Mouse (Mus musculus): ENCODE data around the gene Nae1. TPM values are rescaled to one million over a fixed set of nuclear protein-coding genes. Genes with fewer than 3 reads are reported as not detected.

Nae1 gene
- polyA plus RNA-seq, 1 experiment: 36.6 TPM

DNA sequence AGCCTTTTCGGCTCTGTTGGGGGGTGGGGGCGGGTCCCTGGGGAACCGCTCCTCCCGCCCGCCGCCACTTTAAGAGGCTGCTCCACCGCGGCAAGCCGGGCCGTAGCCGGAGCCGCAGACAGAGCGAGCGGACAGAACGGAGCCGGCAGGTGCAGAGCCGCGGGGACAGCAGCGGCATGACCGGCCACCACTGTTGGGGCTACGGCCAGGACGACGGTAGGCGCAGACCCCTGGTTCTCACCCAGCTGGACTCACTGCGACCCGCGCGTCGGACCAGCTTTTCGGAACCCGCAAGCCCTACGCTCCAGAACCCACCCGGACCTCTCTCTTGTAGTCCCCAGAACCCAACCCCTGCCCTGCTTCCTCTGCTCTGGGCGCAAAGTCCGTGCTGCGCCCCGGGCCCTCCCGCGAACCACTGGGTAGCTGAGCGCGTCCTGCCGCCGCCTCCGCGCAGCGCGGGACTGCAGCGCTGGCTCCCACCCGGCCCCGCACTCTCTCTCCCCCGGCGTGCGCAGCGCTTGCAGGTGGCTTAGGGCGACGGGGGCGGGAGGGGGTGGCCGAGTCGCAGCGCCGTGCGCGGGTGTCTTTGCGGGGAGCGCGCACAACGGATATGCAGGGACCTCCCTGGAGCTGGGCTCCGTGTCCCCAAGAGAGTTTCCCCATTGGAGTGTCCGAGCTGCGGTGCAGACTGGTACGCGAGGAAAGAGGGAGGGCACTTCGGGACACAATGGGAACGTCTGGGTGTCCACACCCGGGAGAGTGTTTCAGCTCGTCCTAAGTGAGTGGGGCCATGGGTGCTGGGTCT, 6.5 kb upstream of the Nae1 start:
- H3K4me1 ChIP-seq (ENCODE audit: control insufficient read depth, insufficient read depth, insufficient read length, low read length): peaks cover 4% of the 10 kb centered on the region; the same call in 1 of the 2 replicates
- H3K4me3 ChIP-seq (ENCODE audit: insufficient read depth, low read depth, low read length): peak overlapping the region; percentile 61
- peak overlapping the region; percentile 58 for H3K27ac ChIP-seq (replicated peaks; ENCODE audit: low read depth, low read length)

DNA sequence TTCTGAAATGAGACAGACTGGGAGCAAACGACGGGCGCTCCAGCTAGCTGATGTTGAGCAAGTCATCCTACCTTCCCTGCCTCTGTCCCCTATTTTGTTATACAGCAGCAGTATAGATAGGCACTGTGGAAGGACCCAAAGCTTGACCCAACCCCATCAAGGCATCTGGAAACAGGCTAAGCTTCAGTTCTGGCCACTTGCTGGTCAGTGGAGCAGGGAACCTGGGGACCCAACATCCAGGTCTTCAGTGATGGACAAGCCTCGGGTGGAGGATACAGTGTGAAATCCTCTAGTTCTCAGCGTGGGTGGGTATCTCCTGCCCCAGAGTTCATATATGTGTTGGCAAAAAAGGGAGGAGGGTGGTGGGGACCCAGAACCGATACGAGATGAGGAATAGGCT, 5.8 kb upstream of the Nae1 start:
- H3K4me1 ChIP-seq (ENCODE audit: control insufficient read depth, insufficient read depth, insufficient read length, low read length): peaks cover 5% of the 10 kb centered on the region; the same call in 1 of the 2 replicates
- no peak overlapping the region for H3K27ac ChIP-seq (replicated peaks; ENCODE audit: low read depth, low read length)
- peak overlapping the region; percentile 61; the same call in 1 of the 2 replicates for H3K4me3 ChIP-seq (ENCODE audit: insufficient read depth, low read depth, low read length)

DNA sequence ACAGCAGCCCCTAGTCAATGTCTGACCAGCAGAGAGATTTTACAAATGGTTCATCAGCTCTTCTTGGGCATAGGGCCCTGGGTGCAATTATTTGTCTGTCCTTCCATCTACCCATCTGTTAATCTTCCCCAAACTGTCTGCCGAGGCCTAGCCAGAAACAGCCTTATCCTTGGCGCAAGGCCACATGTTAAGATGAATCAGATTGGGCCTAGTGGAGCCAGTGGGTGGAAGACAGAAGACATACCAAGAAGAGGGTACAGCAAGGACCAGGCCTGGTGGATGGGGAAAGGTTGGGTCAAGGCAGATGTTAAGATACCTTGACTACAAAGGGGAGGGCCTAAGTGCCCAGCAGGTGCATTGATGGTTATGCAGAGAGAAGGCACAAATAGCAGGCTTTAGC, 5.1 kb upstream of the Nae1 start:
- no peak overlapping the region for H3K27ac ChIP-seq (replicated peaks; ENCODE audit: low read depth, low read length)
- H3K4me1 ChIP-seq (ENCODE audit: control insufficient read depth, insufficient read depth, insufficient read length, low read length): peaks cover 5% of the 10 kb centered on the region; the same call in 1 of the 2 replicates

DNA sequence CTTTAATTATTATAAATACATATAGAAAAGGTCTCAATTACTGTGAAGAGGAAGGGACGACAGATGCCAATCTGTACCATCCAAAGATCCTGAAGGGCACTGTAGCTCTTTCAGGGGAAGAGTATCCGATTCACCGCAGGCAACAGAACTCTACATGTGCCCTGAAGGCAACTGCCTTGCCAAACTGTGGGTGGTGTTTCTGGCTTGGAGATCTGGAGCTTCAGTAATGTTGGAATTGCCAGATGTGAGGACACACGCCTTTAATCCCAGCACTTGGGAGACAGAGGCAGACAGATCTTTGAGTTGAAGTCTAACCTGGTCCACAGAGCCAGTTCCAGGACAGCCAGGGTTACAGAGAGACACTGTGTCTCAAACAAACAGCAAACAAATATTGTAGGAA, 4.5 kb upstream of the Nae1 start:
- Histone ChIP-seq H3K4me1 (ENCODE audit: control insufficient read depth, insufficient read depth, insufficient read length, low read length) (peaks cover 5% of the 10 kb centered on the region; the same call in 1 of the 2 replicates), H3K27ac (replicated peaks; ENCODE audit: low read depth, low read length) (no peak overlapping the region), H3K4me3 (ENCODE audit: insufficient read depth, low read depth, low read length) (no peak overlapping the region)

More for the DNA sequence above, 5.1 kb upstream of the Nae1 start:
- H3K4me3 ChIP-seq (ENCODE audit: insufficient read depth, low read depth, low read length): no peak overlapping the region

DNA sequence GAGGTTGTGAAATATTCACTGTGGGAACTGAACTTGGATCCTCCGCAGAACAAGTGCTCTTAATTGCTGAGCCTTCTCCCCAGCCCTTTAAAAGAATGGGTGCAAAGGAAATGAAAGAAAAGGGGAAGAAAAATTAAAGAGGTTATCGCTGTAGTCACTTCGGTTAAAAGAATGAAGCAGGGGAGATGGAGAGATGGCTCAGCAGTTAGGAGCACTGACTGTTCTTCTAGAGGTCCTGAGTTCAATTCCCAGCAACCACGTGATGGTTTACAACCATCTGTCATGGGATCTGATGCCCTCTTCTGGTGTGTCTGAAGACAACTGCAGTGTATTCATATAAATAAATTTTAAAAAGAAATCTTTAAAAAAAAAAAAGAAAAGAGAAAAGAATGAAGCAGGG, 1.6 kb upstream of the Nae1 start:
- Histone ChIP-seq H3K4me1 (ENCODE audit: control insufficient read depth, insufficient read depth, insufficient read length, low read length) (peaks cover 3% of the 10 kb centered on the region; the same call in 1 of the 2 replicates), H3K4me3 (ENCODE audit: insufficient read depth, low read depth, low read length) (peak overlapping the region; percentile 70), H3K27ac (replicated peaks; ENCODE audit: low read depth, low read length) (0 out of 2 replicates have a peak overlapping the region, but pooled peaks have one; percentile 75)

DNA sequence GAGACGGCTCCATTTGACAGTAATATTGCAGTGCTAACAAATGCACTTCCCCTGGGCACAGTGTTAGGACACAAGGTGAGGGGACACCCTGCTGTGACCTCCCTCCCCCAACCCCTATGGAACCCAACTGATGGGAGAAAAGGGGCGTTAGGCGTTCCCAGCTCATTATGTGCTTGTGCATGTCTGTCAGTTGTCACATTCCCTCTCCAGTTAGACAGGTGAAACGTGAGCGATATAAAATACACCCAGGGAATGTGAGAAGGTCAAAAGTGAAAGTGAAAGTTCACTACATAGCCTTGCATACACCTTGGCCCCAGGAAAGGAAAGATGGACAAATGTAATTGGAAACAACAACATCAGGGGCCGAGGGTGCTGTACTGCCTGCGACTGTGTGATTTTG, 941 bp upstream of the Nae1 start:
- Histone ChIP-seq H3K4me1 (ENCODE audit: control insufficient read depth, insufficient read depth, insufficient read length, low read length) (peaks cover 3% of the 10 kb centered on the region; the same call in 1 of the 2 replicates), H3K27ac (replicated peaks; ENCODE audit: low read depth, low read length) (peak overlapping the region; percentile 75), H3K4me3 (ENCODE audit: insufficient read depth, low read depth, low read length) (peak overlapping the region; percentile 70)

DNA sequence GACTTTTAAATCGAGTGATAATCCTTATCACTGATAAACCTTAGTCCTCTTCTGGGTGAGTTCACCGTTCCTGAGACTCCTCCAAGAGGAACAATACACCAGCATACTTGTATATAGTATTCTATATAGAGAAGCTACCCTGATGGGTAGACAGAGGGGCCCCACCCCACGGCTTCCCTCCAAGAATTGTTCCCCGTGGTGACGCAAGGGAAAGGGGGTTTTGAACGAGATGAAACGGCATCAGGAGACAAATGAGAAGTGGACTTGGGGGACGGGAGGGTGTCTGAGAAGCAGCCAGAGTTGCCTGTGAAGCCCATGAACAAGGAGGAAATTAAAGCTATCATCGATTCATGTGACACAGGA, 323 bp upstream of the Nae1 start:
- Histone ChIP-seq H3K27ac (replicated peaks; ENCODE audit: low read depth, low read length) (peak overlapping the region; percentile 75), H3K4me1 (ENCODE audit: control insufficient read depth, insufficient read depth, insufficient read length, low read length) (peaks cover 3% of the 10 kb centered on the region; the same call in 1 of the 2 replicates), H3K4me3 (ENCODE audit: insufficient read depth, low read depth, low read length) (peak overlapping the region; percentile 70)

DNA sequence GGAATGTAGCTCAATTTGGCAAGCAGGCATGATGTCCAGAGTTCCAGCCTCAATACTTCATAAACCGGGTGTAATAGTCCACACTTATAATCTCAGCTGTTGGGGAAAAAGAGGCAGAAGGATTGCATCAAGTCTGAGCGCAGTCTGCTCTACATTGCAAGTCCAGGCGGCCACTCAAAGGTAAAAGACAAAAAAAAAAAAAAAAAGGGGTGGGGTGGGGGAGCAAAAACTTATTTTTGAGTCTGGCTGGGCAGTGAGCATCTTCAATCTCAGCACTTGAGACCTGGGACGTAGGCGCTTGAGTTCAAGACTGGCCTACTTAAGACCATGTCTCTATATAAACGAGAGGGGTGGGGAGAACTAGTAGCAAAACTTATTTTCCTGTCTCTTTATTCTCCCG, 886 bp downstream of the Nae1 start:
- Histone ChIP-seq H3K27ac (replicated peaks; ENCODE audit: low read depth, low read length) (no peak overlapping the region), H3K4me1 (ENCODE audit: control insufficient read depth, insufficient read depth, insufficient read length, low read length) (peaks cover 3% of the 10 kb centered on the region; the same call in 1 of the 2 replicates), H3K4me3 (ENCODE audit: insufficient read depth, low read depth, low read length) (peak overlapping the region; percentile 95)

DNA sequence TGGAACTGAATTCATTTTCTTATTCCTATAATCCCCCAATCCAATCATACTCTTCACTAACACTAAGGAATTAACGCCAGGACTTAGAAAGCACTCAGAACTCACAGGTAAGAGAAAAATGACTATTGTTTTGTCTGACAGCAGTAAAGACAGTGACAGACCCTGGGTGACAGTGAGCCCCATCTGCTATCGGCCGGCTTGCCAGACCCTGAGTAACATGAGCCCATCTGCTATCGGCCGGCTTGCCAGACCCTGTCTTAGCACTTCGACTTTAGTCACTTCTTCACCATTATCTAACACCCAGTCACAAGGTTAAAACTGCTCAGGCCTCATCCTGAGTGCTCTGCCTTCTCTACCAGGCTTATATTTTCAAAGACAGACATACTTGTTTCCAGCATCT, 4.8 kb downstream of the Nae1 start:
- Histone ChIP-seq H3K4me1 (ENCODE audit: control insufficient read depth, insufficient read depth, insufficient read length, low read length) (no peaks in the 10 kb centered on the region), H3K4me3 (ENCODE audit: insufficient read depth, low read depth, low read length) (no peak overlapping the region)

DNA sequence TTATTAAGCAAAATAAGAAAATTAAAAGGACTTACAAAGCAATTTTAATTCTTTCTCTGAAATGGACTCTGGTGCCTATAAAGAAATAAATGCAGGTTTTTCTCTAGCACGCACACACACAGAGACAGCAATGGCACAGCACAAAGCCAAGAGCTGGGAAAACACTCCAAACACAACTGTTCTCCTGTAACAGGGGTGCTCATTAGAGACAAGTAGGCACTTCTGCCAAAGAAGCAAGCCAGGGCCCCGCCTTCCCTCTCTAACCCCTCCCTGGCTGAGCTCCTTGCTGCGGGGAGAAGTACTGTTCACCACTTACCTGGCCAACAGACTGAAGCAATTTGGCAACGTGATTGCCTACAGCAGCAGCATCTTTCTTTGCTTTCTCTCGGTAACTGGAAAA, 16.6 kb downstream of the Nae1 start:
- no peak overlapping the region for H3K27ac ChIP-seq (replicated peaks; ENCODE audit: low read depth, low read length)
- no peaks in the 10 kb centered on the region for H3K4me1 ChIP-seq (ENCODE audit: control insufficient read depth, insufficient read depth, insufficient read length, low read length)
- H3K4me3 ChIP-seq (ENCODE audit: insufficient read depth, low read depth, low read length): no peak overlapping the region

More for the DNA sequence above, 4.8 kb downstream of the Nae1 start:
- H3K27ac ChIP-seq (replicated peaks; ENCODE audit: low read depth, low read length): no peak overlapping the region

DNA sequence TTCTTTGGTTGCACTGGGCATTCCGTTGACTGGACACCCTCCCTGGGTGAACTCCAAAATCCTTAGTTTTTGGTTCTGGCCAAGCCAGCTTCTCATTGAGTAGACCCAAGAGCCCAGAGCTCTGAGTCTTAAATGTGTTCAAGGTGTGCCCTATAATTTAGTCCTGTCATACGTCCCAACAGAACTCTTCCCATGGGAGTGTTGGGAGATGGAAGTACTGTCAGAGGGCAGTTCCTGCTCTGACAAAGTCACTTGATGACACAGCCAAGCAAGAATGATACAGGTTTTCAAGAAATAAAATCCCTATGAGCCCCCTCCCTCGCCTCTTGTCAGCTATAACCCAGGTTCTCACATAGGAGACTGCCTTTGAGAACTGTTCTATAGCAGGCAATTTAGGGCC, 24.3 kb downstream of the Nae1 start:
- H3K27ac ChIP-seq (replicated peaks; ENCODE audit: low read depth, low read length): no peak overlapping the region
- peak overlapping the region; percentile 56; the same call in 1 of the 2 replicates for H3K4me3 ChIP-seq (ENCODE audit: insufficient read depth, low read depth, low read length)
- no peaks in the 10 kb centered on the region for H3K4me1 ChIP-seq (ENCODE audit: control insufficient read depth, insufficient read depth, insufficient read length, low read length)

DNA sequence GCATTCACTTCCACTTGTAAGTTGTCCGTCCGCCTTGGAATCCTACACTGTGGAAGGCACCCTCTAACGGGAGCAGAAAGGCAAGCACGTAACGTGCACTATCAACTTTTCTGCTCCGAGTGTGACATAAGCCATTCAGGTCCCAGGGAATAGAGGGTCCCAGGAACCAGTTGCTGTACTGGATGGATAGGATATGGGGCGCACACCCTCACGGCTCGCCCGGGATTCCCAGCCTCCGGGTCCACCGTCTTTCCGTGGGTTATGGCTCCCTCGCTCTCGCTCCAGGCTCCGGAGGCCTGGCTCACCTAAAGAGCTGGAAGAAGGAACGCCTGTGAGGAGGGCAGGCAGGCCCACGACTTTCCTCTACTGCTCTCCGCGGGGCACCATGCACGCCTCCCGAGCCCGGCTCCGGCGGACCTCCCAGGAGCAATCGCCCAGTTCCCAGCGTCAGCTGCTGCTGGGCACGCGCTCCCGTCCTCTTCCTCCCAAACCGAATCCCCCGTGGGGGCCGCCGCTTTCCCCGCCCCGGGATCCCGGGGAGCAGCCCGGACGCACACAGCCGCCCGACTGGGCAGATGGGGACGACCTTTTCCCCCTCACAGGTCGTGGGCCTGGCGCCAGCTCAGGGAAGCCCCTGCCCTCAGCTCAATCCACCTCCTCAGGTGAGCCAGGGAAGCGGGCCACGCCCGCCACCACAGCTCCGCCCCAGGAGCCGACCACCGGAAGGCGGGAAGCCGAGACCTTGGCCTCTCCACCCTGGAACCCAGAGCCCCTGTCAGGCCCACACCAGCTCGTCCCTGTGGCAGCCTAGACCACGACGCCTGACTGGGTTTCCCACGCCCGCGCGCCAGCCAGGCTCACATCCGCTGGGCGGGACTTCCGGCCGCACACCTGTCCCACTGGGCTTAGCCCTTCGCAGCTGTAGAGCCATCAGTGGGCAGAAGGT, 25.1 kb downstream of the Nae1 start, which contains the start of gene Terb1:
Gene Terb1, minus strand, starts transcription at position 850 of the 946 bp plus-strand sequence.
- H3K27ac ChIP-seq (replicated peaks; ENCODE audit: low read depth, low read length): no peak within 1 kb of the TSS

DNA sequence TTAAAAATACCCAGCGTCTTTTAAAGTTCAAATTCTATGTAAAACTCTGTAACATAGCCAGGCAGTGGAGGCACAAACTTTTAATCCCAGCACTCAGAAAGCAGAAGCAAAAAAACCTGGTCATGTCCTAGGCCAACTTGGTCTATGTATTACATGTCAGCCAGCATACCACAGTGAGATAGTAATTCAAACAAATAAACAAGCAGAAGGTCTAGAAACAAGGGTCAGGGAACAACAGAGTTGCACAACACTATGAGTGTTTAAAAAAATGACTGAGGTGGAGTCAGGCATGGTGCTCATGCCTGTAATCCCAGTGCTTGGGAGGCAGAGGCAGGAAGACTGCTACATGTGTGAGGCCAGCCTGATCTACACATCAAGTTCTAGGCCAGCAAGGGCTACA, 55.3 kb downstream of the Nae1 start:
- Histone ChIP-seq H3K4me3 (ENCODE audit: insufficient read depth, low read depth, low read length) (no peak overlapping the region), H3K4me1 (ENCODE audit: control insufficient read depth, insufficient read depth, insufficient read length, low read length) (no peaks in the 10 kb centered on the region), H3K27ac (replicated peaks; ENCODE audit: low read depth, low read length) (no peak overlapping the region)

More for the DNA sequence above, 25.1 kb downstream of the Nae1 start, which contains the start of gene Terb1:
- peak within 1 kb of the TSS; percentile 56 for H3K4me3 ChIP-seq (ENCODE audit: insufficient read depth, low read depth, low read length)
- H3K4me1 ChIP-seq (ENCODE audit: control insufficient read depth, insufficient read depth, insufficient read length, low read length): no peaks in the 10 kb centered on the region

DNA sequence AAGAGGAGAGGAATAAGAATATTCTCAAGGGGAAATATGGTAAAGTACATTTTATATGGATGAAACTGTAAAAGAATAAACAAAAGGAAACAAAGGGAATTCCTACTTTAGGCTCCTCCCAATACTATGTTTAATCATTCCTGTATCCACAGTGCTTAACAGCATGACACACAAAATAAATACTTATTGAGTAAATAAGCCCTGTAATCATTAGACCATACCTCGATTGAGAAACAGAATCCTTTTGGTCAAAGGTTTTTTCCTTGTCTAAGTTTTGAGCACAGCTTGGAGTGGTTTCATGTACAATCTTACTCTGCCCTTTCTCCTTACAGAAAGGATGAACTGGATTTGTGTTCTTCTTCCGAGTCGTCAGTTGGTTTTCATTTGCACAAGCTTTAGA, 62.0 kb downstream of the Nae1 start:
- H3K4me1 ChIP-seq (ENCODE audit: control insufficient read depth, insufficient read depth, insufficient read length, low read length): no peaks in the 10 kb centered on the region
- H3K27ac ChIP-seq (replicated peaks; ENCODE audit: low read depth, low read length): no peak overlapping the region
- no peak overlapping the region for H3K4me3 ChIP-seq (ENCODE audit: insufficient read depth, low read depth, low read length)

DNA sequence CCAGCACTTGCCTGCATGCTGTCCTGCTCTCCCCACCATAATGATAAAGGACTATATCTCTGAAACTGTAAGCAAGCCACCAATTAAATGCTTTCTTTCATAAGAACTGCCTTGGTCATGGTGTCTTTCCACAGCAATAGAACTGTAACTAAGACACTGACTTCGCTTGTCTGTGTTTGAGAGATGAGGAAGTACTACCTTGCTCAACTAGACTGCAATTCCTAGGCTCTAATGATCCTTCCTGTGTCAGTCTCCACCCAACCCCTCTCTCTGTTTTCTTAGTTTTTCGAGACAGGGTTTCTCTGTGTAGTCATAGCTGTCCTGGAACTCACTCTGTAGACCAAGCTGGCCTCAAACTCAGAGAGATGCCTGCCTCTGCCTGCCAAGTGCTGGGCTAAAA, 67.0 kb downstream of the Nae1 start:
- Histone ChIP-seq H3K27ac (replicated peaks; ENCODE audit: low read depth, low read length) (no peak overlapping the region), H3K4me3 (ENCODE audit: insufficient read depth, low read depth, low read length) (no peak overlapping the region), H3K4me1 (ENCODE audit: control insufficient read depth, insufficient read depth, insufficient read length, low read length) (no peaks in the 10 kb centered on the region)

Data from brown adipose tissue, adult 24 weeks (tissue).